Mouse (Mus musculus) frontal cortex, postnatal 36 days (tissue): ENCODE data around the gene Cyp2c38.
"Not testable (repeated sequence)": the region's sequence is repeated elsewhere in the genome, so short reads cannot be mapped to it uniquely, and the experiment has no call there.

Experiments
- DNase-seq, 2 experiments: peaks; one replicate each; pipeline ENCODE4 v3.0.0; 2022; ENCODE audit warnings: low spot score in 2 of 2

The Cyp2c38 gene

DNA sequence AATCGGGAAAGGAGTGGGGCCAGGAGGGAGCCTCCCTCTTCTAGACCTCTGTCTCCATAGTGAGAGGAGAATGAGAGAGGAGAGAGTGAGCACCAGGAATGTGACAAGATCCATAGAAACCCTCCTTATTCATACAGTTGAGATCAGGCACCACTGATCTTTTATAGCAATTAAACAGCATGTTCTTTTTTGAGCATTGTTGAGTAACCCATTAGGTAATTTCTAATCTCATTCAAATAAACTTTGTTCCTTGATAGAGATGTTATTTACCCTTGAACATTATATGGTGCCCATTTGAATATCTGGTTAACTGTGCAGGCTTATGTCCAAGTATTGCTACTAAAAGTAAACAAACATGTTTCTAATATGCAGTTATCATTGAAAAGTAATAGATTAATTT is at the start of gene Cyp2c38:
Gene Cyp2c38 (minus strand): TSS at position 135 of the 400 bp plus-strand sequence.
- no peak for DNase-seq

DNA sequence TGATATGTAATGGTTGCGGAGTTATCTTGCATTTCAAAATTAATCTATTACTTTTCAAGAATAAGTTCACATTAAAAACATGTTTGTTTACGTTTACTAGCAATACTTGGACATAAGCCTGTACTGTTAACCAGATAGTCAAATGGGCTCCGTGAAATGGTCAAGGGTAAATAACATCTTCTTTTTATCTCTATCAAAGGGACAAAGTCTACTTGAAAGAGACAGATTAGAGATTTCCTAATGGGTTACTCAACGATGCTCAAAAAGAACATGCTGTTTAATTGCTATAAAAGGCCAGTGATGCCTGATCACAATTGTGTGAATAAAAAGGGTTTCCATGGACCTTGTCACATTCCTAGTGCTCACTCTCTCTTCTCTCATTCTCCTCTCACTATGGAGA is 47.7 kb upstream of the Cyp2c38 start, which contains the start of gene Cyp2c39:
Gene Cyp2c39 (plus strand): TSS at position 329 of the 400 bp plus-strand sequence.
- DNase-seq, result no peak

DNA sequence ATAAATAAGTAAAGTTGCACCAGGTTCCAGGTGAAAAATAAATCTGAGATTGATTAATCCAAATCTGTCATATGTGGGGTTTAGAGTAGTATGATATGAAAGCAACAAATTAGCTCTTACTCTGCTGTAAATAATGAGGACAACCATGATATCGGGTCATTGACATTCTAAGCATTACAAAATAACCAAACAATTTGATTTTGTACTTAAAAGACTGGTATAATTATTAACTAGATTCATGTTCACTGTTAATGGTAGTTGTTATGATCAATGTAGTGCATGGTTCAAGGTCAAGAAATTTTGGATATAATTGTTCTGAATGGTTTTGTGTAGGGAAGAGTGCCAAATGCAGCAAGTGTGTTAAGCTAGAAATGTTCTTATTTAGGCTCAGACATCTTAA is 46.7 kb upstream of the Cyp2c38 start:
- DNase-seq, result no peak

DNA sequence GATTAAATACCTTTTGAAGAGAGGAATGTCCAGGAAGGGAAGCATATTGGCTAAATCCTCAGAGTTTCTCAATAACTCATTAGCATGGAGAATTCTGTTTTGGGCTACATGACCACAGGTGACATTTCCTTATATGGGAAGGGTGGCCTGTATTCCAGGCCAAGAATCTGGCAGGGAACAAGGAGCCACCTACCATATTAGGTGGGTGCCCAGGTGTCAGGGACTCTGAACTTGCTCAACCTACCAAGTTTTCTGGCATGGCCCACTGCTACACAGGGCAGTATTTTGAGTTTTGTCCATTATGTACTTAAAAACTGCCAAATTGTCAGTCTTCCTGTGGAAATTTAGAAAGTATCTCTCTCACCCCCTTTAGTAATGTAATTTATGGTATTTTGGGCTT is 43.5 kb upstream of the Cyp2c38 start:
- no peak for DNase-seq

DNA sequence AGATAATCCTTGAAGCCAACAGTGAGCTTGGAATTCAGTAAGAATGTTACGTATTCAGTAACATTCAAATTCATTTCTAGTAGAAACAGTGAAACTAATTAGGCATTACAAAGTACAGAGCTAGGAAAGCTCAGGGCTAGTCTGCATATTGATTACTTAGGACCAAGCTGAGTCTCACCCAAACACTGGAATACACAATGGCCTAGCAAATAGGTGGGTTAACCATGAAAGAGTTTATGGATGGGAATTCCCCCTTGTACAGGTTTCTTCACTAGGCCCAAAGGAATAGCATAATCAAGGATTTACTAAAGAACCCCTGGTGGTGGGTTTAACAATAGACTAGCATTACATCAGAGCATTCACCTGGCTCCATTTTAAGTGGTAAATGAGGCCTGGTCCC is 21.1 kb upstream of the Cyp2c38 start:
- not testable (repeated sequence) for DNase-seq

DNA sequence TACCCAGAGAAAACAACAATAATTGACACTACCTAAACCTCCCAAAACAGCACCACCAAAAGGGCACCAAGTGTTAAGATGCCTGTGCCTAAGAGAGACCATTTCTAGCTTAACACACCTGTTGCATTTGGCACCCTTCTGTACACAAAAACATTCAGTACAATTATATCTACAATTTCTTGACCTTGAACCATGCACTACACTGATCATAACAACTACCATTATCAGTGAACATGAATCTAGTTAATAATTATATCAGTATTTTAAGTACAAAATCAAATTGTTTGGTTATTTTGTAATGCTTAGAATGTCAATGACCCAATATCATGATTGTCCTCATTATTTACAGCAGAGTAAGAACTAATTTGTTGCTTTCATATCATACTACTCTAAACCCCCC is 1.0 kb upstream of the Cyp2c38 start:
- no peak for DNase-seq
